Mouse (Mus musculus): ENCODE results near the gene Klhl40. TPM values are rescaled to one million over a fixed set of nuclear protein-coding genes. Genes with fewer than 3 reads are reported as not detected.

Klhl40 gene
- total and polyA plus RNA-seq, 3 experiments = not detected

- no peak for DNase-seq
Observed at GRCm38 (mm10) chr9:121826356-121826755, 48.9 kb downstream of the Klhl40 start.

DNA sequence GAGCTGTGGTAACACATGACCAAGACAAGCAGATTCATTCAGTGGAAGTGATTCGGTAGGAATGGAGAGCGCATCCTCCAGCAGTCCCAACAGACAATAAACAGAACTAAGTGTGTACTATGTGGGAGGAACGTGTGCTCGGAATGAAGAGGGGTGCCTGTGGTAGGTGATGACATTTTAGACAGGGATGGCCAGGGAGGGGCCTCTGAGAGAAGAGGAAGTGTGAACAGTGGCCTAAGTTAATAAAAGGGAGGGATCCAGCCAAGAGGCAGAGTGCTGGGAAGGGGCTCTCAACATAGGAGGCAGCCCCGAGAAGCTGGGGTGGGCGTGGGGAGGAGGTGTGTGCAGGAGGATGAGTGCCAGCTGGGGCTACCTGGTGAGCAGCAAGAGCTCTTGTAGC is 50.9 kb downstream of the Klhl40 start:
- no peak for DNase-seq

- DNase-seq = no peak
Observed at GRCm38 (mm10) chr9:121829270-121829992, 52.0 kb downstream of the Klhl40 start.

DNA sequence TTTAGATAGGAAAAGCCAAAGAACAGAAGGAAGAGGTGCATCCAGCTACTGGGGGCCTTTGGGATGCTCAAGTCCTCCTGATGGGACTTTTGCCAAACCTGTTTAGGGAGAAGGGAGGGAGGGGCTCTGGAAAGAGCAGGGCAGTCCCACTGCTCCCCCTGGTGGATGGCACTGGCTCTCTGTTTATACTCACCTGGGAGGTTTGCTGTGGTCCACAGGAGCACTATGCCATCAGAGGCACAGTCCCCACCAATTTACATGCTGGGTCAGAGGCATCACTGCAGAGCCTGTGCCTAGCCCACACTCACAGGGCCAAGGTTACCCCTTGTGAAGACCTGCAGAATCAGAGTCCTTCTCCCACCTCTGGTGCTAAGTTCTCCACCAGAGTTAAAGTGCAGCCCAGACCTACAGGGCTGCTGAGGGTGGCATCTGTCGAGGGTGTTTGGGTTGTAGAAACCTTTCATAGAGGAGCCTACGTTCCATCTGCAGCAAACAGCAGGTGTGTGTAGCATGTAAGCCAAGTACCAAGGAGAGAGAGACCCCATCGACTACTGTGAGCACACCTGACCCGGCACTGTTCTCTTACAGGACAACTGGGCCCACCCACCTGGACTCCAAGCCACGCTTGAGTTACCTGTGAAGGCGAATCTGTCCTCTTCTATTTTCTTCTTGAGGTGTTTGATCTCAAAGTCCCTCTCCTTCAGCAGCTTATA is 53.0 kb downstream of the Klhl40 start:
- DNase-seq = peak; percentile 56

GRCm38 (mm10) chr9:121830956-121831293 is 53.5 kb downstream of the Klhl40 start:
- DNase-seq = peak; percentile 70

Other genes with a start within 250 kb of the Klhl40 start
- not detected for gene Lyzl4, start 135.5 kb upstream of the Klhl40 start, total RNA-seq (2021)
- gene Lyzl4, start 135.5 kb upstream of the Klhl40 start, polyA plus RNA-seq (2012; rRNA removed) = 0.10 and 0.11 TPM in 2 replicates
- 1 to 10 TPM in 1 of 2 experiments, under 1 TPM in 1; 0.81 to 1.3 TPM for gene Vipr1, start 134.9 kb upstream of the Klhl40 start, total RNA-seq (2021)
- gene Vipr1, start 134.9 kb upstream of the Klhl40 start, polyA plus RNA-seq (2012; rRNA removed) = 0.51 and 0.61 TPM in 2 replicates
- gene Sec22c, start 72.1 kb upstream of the Klhl40 start, total RNA-seq (2021) = 1 to 10 TPM; 5.0 to 5.4 TPM
- gene Sec22c, start 72.1 kb upstream of the Klhl40 start, polyA plus RNA-seq (2012; rRNA removed) = 10.1 TPM in 2 replicates
- gene Ss18l2, start 67.3 kb upstream of the Klhl40 start, total RNA-seq (2021) = 10 to 100 TPM; 45.8 to 47.7 TPM
- 18.6 and 20.3 TPM in 2 replicates for gene Ss18l2, start 67.3 kb upstream of the Klhl40 start, polyA plus RNA-seq (2012; rRNA removed)
- gene Nktr, start 58.4 kb upstream of the Klhl40 start, total RNA-seq (2021) = 10 to 100 TPM; 54.2 to 83.7 TPM
- 24.9 and 25.0 TPM in 2 replicates for gene Nktr, start 58.4 kb upstream of the Klhl40 start, polyA plus RNA-seq (2012; rRNA removed)
- gene Zfp651, start 18.3 kb upstream of the Klhl40 start, total RNA-seq (2021) = 10 to 100 TPM; 26.6 to 49.7 TPM
- 36.6 and 51.5 TPM in 2 replicates for gene Zfp651, start 18.3 kb upstream of the Klhl40 start, polyA plus RNA-seq (2012; rRNA removed)
- gene Hhatl, start 14.9 kb downstream of the Klhl40 start, total RNA-seq (2021) = not detected
- gene Hhatl, start 14.9 kb downstream of the Klhl40 start, polyA plus RNA-seq (2012; rRNA removed) = 0.13 and 0.17 TPM in 2 replicates
- gene Ccdc13, start 61.9 kb downstream of the Klhl40 start, total RNA-seq (2021) = 1 to 10 TPM in 1 of 2 experiments, under 1 TPM in 1; 0.63 to 1.0 TPM
- gene Ccdc13, start 61.9 kb downstream of the Klhl40 start, polyA plus RNA-seq (2012; rRNA removed) = 0.26 and 1.2 TPM in 2 replicates
- 100 to 1,000 TPM in 1 of 2 experiments, 10 to 100 TPM in 1; 44.6 to 103 TPM for gene Higd1a, start 80.8 kb downstream of the Klhl40 start, total RNA-seq (2021)
- 15.4 and 20.8 TPM in 2 replicates for gene Higd1a, start 80.8 kb downstream of the Klhl40 start, polyA plus RNA-seq (2012; rRNA removed)
- 1 to 10 TPM; 1.2 to 1.4 TPM for gene Ackr2, start 120.7 kb downstream of the Klhl40 start, total RNA-seq (2021)
- 0.77 and 0.92 TPM in 2 replicates for gene Ackr2, start 120.7 kb downstream of the Klhl40 start, polyA plus RNA-seq (2012; rRNA removed)
- under 1 TPM; 0.48 to 0.84 TPM for gene Cyp8b1, start 138.7 kb downstream of the Klhl40 start, total RNA-seq (2021)
- 0.32 and 1.00 TPM in 2 replicates for gene Cyp8b1, start 138.7 kb downstream of the Klhl40 start, polyA plus RNA-seq (2012; rRNA removed)
- gene Fam198a, start 173.4 kb downstream of the Klhl40 start, total RNA-seq (2021) = 1 to 10 TPM in 1 of 2 experiments, under 1 TPM in 1; 0.78 to 1.6 TPM
- gene Fam198a, start 173.4 kb downstream of the Klhl40 start, polyA plus RNA-seq (2012; rRNA removed) = 0.87 and 1.5 TPM in 2 replicates
- gene Pomgnt2, start 219.5 kb downstream of the Klhl40 start, total RNA-seq (2021) = 10 to 100 TPM; 14.7 to 24.7 TPM
- gene Pomgnt2, start 219.5 kb downstream of the Klhl40 start, polyA plus RNA-seq (2012; rRNA removed) = 35.5 and 36.4 TPM in 2 replicates

Data from adrenal gland, adult 2 months (tissue).